Mouse (Mus musculus) heart, postnatal 25 days (tissue): ENCODE measurements around the gene Btg2. TPM values are rescaled to one million over a fixed set of nuclear protein-coding genes. Genes with fewer than 3 reads are reported as not detected.
A peak's percentile ranks its signal among the peaks of the same experiment; 100 is the strongest.

Experiments used
- DNase-seq: peaks from one replicate; pipeline ENCODE4 v3.0.0; 2022; ENCODE audit warnings: low spot score
- intact Hi-C: fragments of 180-260 bp; cut with DNase I; formaldehyde crosslinking; loops from one replicate; pipeline ENCODE4 v1.15.1; 2025
- total RNA-seq, 2 experiments: library from RNA; stranded (reverse); gene quantifications; 2 replicates each; pipeline ENCODE4 v1.2.3; 2021

Btg2 gene
- total RNA-seq, 2 experiments from 2014 or later = 25.7 to 29.2 TPM

- intact Hi-C loops = loop anchor here (1.0 kb wide), 1 partner anchor 9 kb away; no protein-coding TSS in a partner anchor
- DNase-seq = no peak
These were observed 4.1 kb upstream of the Btg2 start for GRCm38 (mm10) chr1:134082987-134083516.

- intact Hi-C loops = no loop called here
- DNase-seq = no peak
These were observed 2.0 kb upstream of the Btg2 start for GRCm38 (mm10) chr1:134080881-134081450.

GRCm38 (mm10) chr1:134080406-134080805 is 1.5 kb upstream of the Btg2 start:
- intact Hi-C loops = no loop called here

GRCm38 (mm10) chr1:134079477-134080163 is 700 bp upstream of the Btg2 start:
- intact Hi-C loops = loop anchor here (2.0 kb wide), 1 partner anchor 19 kb away; no protein-coding TSS in a partner anchor
- peak; percentile 70 for DNase-seq

More at GRCm38 (mm10) chr1:134080406-134080805, 1.5 kb upstream of the Btg2 start:
- no peak for DNase-seq

- no peak for DNase-seq
- intact Hi-C loops = loop anchor here (2.0 kb wide), 1 partner anchor 21 kb away; no protein-coding TSS in a partner anchor
These were observed 692 bp downstream of the Btg2 start for GRCm38 (mm10) chr1:134078061-134078795.

GRCm38 (mm10) chr1:134077389-134078060 is 1.4 kb downstream of the Btg2 start:
- intact Hi-C loops = loop anchor here (2.0 kb wide), 3 partner anchors 15 to 29 kb away; no protein-coding TSS in a partner anchor
- DNase-seq = no peak

GRCm38 (mm10) chr1:134076789-134077188 is 2.1 kb downstream of the Btg2 start:
- intact Hi-C loops = loop anchor here (2.0 kb wide), 2 partner anchors 14 to 30 kb away; no protein-coding TSS in a partner anchor
- DNase-seq = no peak

- no peak for DNase-seq
- intact Hi-C loops = no loop called here
These were observed 3.4 kb downstream of the Btg2 start for GRCm38 (mm10) chr1:134075532-134075931.

- intact Hi-C loops = no loop called here
- no peak for DNase-seq
These were observed 4.3 kb downstream of the Btg2 start for GRCm38 (mm10) chr1:134074606-134075005.

- intact Hi-C loops = no loop called here
- no peak for DNase-seq
These were observed 4.7 kb downstream of the Btg2 start for GRCm38 (mm10) chr1:134074184-134074583.

GRCm38 (mm10) chr1:134073658-134074057 is 5.3 kb downstream of the Btg2 start:
- intact Hi-C loops = no loop called here
- DNase-seq = no peak

GRCm38 (mm10) chr1:134073061-134073564 is 5.8 kb downstream of the Btg2 start:
- intact Hi-C loops = no loop called here
- no peak for DNase-seq

- intact Hi-C loops = no loop called here
- no peak for DNase-seq
These were observed 7.4 kb downstream of the Btg2 start for GRCm38 (mm10) chr1:134071411-134072018.

- no peak for DNase-seq
- intact Hi-C loops = no loop called here
These were observed 8.7 kb downstream of the Btg2 start for GRCm38 (mm10) chr1:134070099-134070669.

- peak; percentile 34 for DNase-seq
- intact Hi-C loops = no loop called here
These were observed 11.7 kb downstream of the Btg2 start for GRCm38 (mm10) chr1:134067143-134067619.

GRCm38 (mm10) chr1:134066554-134066953 is 12.4 kb downstream of the Btg2 start:
- intact Hi-C loops = no loop called here
- DNase-seq = no peak

GRCm38 (mm10) chr1:134065241-134065809 is 13.6 kb downstream of the Btg2 start:
- intact Hi-C loops = no loop called here
- peak; percentile 44 for DNase-seq

GRCm38 (mm10) chr1:134064296-134064831 is 14.6 kb downstream of the Btg2 start:
- no peak for DNase-seq
- intact Hi-C loops = no loop called here
